Mouse (Mus musculus) right cerebral cortex, postnatal 36 days (tissue): ENCODE results near the gene Pou3f3.

ENCODE experiments used
- DNase-seq, 2 experiments: peaks; one replicate each; pipeline ENCODE4 v3.0.0; 2022; ENCODE audit warnings: low spot score in 2 of 2, mixed read lengths in 1 of 2

Gene Pou3f3

GRCm38 (mm10) chr1:42695578-42695915 lies at the start of gene Pou3f3:
Gene Pou3f3, plus strand, starts transcription at chr1:42695768.
- peak; percentile 96 to 98 for DNase-seq

DNA sequence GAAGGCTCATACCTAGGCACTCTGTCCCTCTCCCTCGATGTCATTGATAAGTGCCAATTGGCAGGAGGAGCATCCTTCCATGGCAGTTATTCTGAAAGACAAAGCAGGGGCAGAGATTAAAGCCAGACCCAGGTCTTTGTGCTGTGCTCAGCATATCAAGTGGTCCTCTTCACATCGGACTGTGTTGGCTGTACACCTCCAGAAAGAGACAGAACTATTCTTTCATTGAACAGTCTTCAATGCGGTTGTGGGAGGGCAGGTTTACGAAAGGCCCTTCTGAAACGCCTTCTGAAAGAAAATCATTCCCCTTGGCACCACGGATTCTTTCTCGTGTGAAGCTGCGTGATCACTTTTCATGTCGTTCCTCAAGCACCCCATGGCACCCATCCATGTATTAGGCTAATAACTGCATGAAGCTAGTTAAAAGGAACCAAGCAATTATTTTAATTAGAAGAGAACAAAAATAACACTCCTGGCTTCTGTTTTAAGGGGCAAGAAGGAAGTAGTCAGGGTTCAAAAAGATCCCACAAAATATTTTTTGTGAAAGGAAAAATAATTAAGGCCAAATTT lies 47.1 kb upstream of the Pou3f3 start:
- peak in 1 of 2 experiments; percentile 14 for DNase-seq

GRCm38 (mm10) chr1:42651461-42651860 lies 44.1 kb upstream of the Pou3f3 start:
- DNase-seq = peak in 1 of 2 experiments; percentile 21

DNA sequence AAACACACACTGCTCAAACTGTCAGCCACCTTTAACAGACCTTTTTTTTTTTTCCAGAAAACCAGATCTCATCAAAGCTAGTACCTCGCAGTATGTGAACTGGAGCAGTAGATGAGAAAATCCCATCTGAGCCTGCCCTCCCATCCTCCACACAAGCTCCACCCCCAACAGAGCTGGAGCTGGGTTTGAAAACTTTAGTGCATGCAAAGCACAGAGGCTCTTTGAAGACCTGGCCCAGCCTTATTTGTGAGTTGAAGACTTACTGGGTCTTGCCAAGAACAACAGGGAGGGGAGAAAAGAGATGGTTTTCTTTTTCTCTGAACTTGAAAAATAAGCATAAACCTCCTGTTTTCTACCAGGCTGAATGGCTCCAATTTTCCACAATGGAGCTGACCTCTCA lies 28.0 kb upstream of the Pou3f3 start:
- no peak for DNase-seq

DNA sequence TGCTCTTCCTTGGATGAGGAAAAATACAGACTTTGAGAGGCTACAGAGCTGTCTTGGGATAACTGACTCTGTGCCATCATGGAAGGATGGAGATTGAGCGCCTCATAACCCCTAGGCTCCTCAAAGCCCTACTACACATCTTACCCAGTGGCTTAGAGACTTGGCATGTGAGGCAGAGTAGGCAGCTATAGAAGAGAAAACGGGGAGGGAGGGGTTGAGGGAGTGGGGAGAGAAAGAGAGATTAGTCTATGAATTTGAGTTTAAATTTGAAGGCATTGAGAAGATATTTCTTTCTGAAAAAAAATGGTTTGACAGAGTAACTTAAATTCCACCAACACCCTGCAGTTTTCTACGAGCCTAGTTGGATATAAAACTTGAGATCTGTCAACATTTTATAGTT lies 14.9 kb upstream of the Pou3f3 start:
- no peak for DNase-seq

DNA sequence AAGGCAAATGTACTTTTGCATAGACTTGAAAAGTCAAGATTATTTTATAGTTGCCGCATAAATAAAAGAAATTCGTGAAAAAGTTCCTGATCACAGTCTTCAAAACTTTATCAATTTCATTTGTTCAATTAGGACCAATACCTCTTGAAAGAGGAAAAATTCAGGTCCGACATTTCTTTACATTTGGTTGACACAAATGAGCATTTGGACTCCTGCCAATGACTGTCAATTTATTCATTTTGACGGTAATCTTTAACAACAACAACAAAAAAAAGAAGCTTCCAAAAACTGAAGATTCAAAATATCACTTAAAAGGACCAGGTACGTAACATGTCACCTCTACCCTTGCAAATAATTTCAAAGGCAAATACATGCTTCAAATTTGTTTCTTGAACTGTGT lies 13.8 kb upstream of the Pou3f3 start:
- DNase-seq = no peak

DNA sequence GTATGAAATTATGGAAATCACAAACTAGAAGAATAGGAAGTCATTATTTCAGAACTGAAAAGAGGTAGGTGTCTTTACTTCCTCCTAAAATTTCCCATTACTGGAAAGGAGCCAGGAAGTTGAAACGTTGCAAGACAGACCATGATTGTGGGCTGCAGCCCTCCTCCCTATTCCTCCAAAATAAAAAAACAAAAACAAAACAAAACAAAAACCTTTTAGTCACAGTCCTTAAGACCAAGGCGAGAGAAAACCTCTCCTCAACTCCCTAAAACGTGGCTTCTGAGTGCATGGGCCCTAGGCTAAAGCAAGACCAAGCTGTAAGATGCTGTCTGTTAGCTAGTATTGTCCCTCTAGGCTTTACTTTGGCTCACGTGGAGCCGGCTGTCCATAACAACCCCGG lies 11.7 kb upstream of the Pou3f3 start:
- no peak for DNase-seq

- DNase-seq = peak in 1 of 2 experiments; percentile 49
These were observed 11.2 kb upstream of the Pou3f3 start for GRCm38 (mm10) chr1:42684345-42684744.

GRCm38 (mm10) chr1:42684783-42685182 lies 10.8 kb upstream of the Pou3f3 start:
- DNase-seq = no peak

DNA sequence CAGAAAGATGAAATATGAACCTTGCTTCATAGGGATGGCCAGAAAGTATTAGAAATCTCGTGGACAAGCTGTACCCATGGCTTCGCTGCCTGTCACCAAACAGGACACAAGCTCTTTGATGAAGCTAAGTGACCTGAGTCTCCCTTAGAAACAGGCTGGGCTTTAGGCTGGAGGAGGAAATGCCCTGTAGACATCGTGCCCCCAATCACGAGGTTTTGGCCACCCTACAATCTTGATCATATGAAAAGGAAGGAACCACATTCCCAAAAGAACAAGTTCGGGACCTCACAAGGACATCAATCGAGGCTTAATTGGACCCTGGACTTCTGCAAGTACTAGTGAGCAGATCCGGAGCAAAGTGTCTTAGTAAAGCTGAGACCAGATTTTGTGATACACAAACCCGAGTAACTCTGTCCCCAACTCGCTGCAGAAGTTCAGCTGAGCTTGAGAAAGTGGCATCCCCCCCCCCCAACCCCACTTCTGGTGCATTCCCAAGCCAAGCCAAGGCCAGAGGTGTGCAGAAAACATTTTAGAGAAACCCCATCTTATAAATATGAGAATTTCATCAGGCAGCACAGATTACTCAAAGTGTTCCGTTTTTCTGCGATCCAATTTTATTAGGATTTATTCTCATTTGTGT lies 10.1 kb upstream of the Pou3f3 start:
- DNase-seq = no peak

- DNase-seq = peak in 1 of 2 experiments; percentile 52
These were observed 9.1 kb upstream of the Pou3f3 start for GRCm38 (mm10) chr1:42686194-42687131.

- DNase-seq = no peak
These were observed 8.3 kb upstream of the Pou3f3 start for GRCm38 (mm10) chr1:42687271-42687670.

DNA sequence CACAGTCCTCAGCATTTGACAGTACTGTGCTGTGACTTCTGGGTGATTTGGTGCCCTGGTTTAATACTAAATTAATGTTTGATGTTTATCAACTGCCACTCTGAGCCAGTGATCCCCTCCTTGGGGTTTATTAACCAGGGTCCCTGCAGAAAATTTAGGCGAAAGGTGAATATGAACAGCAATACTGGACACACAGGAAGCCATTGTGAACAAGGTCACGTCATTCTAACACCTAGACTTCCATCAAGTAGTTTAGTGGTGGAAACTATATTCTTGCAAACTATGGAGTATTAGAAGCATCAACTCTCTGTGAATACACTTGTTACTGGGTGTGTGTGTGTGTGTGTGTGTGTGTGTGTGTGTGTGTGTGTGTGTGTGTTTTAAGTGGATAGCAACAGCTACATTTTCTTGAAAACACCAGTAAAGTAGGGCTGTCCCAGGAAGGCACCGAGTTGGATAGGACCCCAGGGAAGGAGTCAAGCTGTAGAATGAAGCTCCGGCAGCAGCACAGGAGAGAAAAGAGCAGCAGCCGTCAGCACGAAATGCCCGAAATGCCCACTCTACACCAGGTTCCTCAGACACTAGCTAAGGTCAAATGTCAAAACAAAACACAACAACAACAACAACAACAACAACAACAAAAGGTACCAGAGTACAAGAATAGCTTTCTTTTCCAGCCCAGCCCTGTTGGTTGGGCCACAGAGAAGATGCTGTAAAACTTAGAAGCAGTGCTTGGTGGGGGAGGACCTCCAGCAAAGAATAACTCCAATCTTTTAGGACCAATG lies 7.6 kb upstream of the Pou3f3 start:
- no peak for DNase-seq

GRCm38 (mm10) chr1:42688541-42689125 lies 6.9 kb upstream of the Pou3f3 start:
- no peak for DNase-seq

- no peak for DNase-seq
These were observed 5.5 kb upstream of the Pou3f3 start for GRCm38 (mm10) chr1:42690024-42690575.

GRCm38 (mm10) chr1:42691202-42692170 lies 4.1 kb upstream of the Pou3f3 start:
- DNase-seq = no peak

DNA sequence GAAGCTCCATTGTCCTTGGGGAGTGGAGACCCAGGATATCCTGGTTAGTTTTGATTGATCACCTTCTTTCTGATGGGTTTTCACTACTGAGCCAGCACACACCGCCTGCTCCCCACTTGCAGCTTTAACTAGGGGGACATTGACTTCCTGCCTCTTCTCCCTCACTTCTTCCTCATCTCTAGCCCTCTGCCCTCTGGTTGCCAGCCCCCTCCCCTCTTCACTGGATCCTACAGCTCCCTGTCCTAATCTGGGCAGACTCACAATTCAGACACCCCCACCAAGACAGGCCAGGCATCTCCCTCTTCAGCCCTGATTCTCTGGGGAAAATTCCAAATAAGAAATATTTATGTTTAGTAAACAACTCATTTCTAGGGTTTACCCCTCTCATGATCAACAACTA lies 3.3 kb upstream of the Pou3f3 start:
- DNase-seq = no peak

- DNase-seq = no peak
These were observed 2.4 kb upstream of the Pou3f3 start for GRCm38 (mm10) chr1:42693101-42693715.

DNA sequence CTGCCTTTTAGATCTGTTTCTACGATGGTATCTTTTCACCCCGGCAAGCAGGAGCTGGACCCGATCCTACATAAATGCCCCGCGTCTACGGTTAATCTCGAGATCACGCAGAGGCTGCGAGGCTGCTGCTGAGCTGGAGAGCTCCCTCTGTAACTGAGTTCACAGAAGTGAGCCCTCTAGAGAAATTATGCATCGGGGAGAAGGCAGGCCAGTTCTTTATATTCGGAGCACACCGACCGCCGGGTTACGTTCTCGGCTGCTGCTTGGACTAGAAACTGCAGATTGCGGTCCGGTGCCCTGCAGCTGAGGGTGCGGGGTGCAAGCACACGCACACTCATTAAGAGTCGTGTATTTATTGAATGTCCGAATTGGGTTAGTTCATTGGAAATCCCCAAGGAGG lies 1.7 kb upstream of the Pou3f3 start:
- DNase-seq = peak in 1 of 2 experiments; percentile 62

- DNase-seq = peak in 1 of 2 experiments; percentile 69
These were observed 1.3 kb upstream of the Pou3f3 start for GRCm38 (mm10) chr1:42694290-42694664.
